Mouse (Mus musculus) E14TG2a.4 (cell line): ENCODE data around the gene Med21.

ENCODE experiments used
- CTCF ChIP-seq: conservative IDR thresholded peaks from 2 replicates; pipeline ENCODE4 v1.5.1; 2014; ENCODE audit warnings: low read length
- NANOG ChIP-seq: IDR thresholded peaks from 2 replicates; pipeline ENCODE4 v1.6.1; 2014; ENCODE audit warnings: borderline replicate concordance, low read length, mixed read lengths
- POU5F1 ChIP-seq: IDR thresholded peaks from 2 replicates; pipeline ENCODE4 v1.6.1; 2014; ENCODE audit warnings: low read length, borderline replicate concordance

GRCm38 (mm10) chr6:146650013-146650412 is 7.7 kb downstream of the Med21 start:
- TF ChIP-seq CTCF (no peak), NANOG (no peak), POU5F1 (no peak)
